Mouse (Mus musculus): ENCODE data around the gene Adgrf1.

- TF ChIP-seq POLR2A (IDR thresholded peaks at IDR 0.05; ENCODE audit: low read depth, low read length): no peak
- no peak for TF ChIP-seq EP300 (IDR thresholded peaks at IDR 0.05; ENCODE audit: low read length)
- TF ChIP-seq MAFK (IDR thresholded peaks at IDR 0.05; ENCODE audit: insufficient replicate concordance, low read length): no peak
- no peak for TF ChIP-seq POLR2AphosphoS2 (IDR thresholded peaks at IDR 0.05; ENCODE audit: low read depth, low read length)
- TF ChIP-seq ZNF384 (IDR thresholded peaks at IDR 0.05; ENCODE audit: low read depth, low read length): no peak
- no peak for TF ChIP-seq CTCF (conservative IDR thresholded peaks at IDR 0.05 in 1 of 2, IDR thresholded peaks at IDR 0.05 in 1 of 2; ENCODE audit: low read depth in 2 of 2, low read length in 2 of 2)
- TF ChIP-seq IRF4 (IDR thresholded peaks at IDR 0.05; ENCODE audit: low read depth, low read length): no peak
Observed at GRCm38 (mm10) chr17:43230821-43231220, 39.3 kb upstream of the Adgrf1 start.
